Comparison of ENCODE assay signal across 12 mouse cellular contexts in the genomic region with DNA sequence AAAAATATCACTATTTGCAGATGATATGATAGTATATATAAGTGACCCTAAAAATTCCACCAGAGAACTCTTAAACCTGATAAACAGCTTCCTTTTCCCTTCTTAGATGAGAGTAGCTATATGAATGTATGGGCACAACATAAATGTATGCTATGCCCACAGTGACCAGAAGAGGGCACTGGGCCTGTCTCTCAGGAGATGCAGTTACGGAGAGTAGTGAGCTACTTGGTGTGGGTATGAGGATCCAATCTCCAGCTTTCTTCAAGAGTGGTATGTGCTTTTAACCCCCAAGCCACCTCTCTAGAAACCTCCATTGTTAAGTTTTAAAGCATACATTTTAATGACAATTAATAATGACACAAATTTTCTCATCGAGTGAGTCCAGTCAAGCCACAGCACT.
DNase-seq lines count a peak whose midpoint lies in the region; ATAC-seq and TF ChIP-seq lines count a peak whose summit lies in the region.
"Had no signal": no experiment of that assay in that cellular context is flagged by ENCODE, and none has a peak within 500 bp of the region (broad histone marks: within the 10 kb centered on the region; RNA-seq: fewer than 3 reads in every experiment).

No protein-coding gene starts in this region.

- TF ChIP-seq POLR2A in ES-Bruce4 (IDR thresholded peaks at IDR 0.05; ENCODE audit: insufficient read depth, low read length): no peak

- H3K27ac ChIP-seq in ES-Bruce4 (ENCODE audit: insufficient read depth, low read length): no peak overlapping the region
- H3K27ac ChIP-seq: hindbrain, embryonic 13.5 days; neural tube, embryonic 12.5 days had no signal

- no peak for TF ChIP-seq EP300 in ES-Bruce4 (IDR thresholded peaks at IDR 0.05; ENCODE audit: insufficient read depth, low read depth, low read length)

- H3K36me3 ChIP-seq in ES-Bruce4 (ENCODE audit: control insufficient read depth, insufficient read depth, low read length, poor library complexity, severe bottlenecking): no peaks in the 10 kb centered on the region
- H3K36me3 ChIP-seq: hindbrain, embryonic 13.5 days; neural tube, embryonic 12.5 days had no signal

- no peak overlapping the region for H3K9ac ChIP-seq in ES-Bruce4 (ENCODE audit: low read depth, poor library complexity, severe bottlenecking)
- H3K9ac ChIP-seq: hindbrain, embryonic 13.5 days; neural tube, embryonic 12.5 days had no signal

- no peaks in the 10 kb centered on the region for H3K9me3 ChIP-seq in ES-Bruce4 (replicated peaks; ENCODE audit: control insufficient read depth, insufficient read depth, low read length, poor library complexity, severe bottlenecking)
- H3K9me3 ChIP-seq: hindbrain, embryonic 13.5 days; neural tube, embryonic 12.5 days had no signal

- TF ChIP-seq CTCF in ES-Bruce4 (IDR thresholded peaks at IDR 0.05; ENCODE audit: low read depth, low read length): peak; percentile 53

- DNase-seq in cerebellum, postnatal 10 days: peak; percentile 18 to 36
- no peak for DNase-seq in cerebellum, adult 8-10 months
- peak; percentile 6 for DNase-seq in left cerebral cortex, postnatal 4 days
- DNase-seq in left cerebral cortex, postnatal 14 days (ENCODE audit: low spot score in 2 of 2): no peak
- no peak for DNase-seq in ovary, postnatal 10 days (ENCODE audit: low spot score)
- no peak for DNase-seq in frontal cortex, postnatal 14 days (ENCODE audit: low spot score in 2 of 2)
- DNase-seq: gastrocnemius, postnatal 10 days; lung, postnatal 4 days had no signal

- no peak overlapping the region for H3K4me3 ChIP-seq in ES-Bruce4 (ENCODE audit: low read depth, low read length)
- H3K4me3 ChIP-seq: hindbrain, embryonic 13.5 days; neural tube, embryonic 12.5 days had no signal

- ATAC-seq in megakaryocyte progenitor cell, adult 5-6 weeks (replicated peaks; ENCODE audit: poor library complexity): peak; percentile 69

- H3K27me3 ChIP-seq in ES-Bruce4 (ENCODE audit: control insufficient read depth, insufficient read depth, low read length, poor library complexity, severe bottlenecking): no peaks in the 10 kb centered on the region
- H3K27me3 ChIP-seq: hindbrain, embryonic 13.5 days; neural tube, embryonic 12.5 days had no signal

- intact Hi-C loops in left cerebral cortex, postnatal 4 days (cut with DNase I): no loop called here
- intact Hi-C loops in left cerebral cortex, postnatal 14 days (cut with DNase I): no loop called here

- H3K4me1 ChIP-seq in ES-Bruce4 (ENCODE audit: control insufficient read depth, insufficient read depth, low read length): no peaks in the 10 kb centered on the region
- H3K4me1 ChIP-seq: hindbrain, embryonic 13.5 days; neural tube, embryonic 12.5 days had no signal

Comparison
In these comparisons a context has a peak if more than half of its experiments do, and no peak if none do; other contexts are left out.
1. DNase-seq: peak in cerebellum, postnatal 10 days (2 of 2) and left cerebral cortex, postnatal 4 days (single experiment); none in cerebellum, adult 8-10 months (single experiment), left cerebral cortex, postnatal 14 days (0 of 2), ovary, postnatal 10 days (single experiment) and frontal cortex, postnatal 14 days (0 of 2).